Comparison of ENCODE assay signal across 7 mouse cellular contexts in genomic region chr6:136464121-136464621, GRCm38 (mm10). TPM values are rescaled to one million over a fixed set of nuclear protein-coding genes. Genes with fewer than 3 reads are reported as not detected.
A peak's percentile ranks its signal among the peaks of the same experiment; 100 is the strongest.
DNase-seq lines count a peak whose midpoint lies in the region; ATAC-seq and TF ChIP-seq lines count a peak whose summit lies in the region.

No protein-coding gene starts in this region.

- TF ChIP-seq POLR2A in spleen, adult 2 months (IDR thresholded peaks at IDR 0.05; ENCODE audit: low read depth, low read length), result peak; percentile 35; the same call in 1 of the 2 replicates

- H3K9ac ChIP-seq in embryonic facial prominence, embryonic 13.5 days, result no peak overlapping the region
- H3K9ac ChIP-seq in lung, postnatal 0 days (replicated peaks; ENCODE audit: low read depth), result no peak overlapping the region

- H3K9me3 ChIP-seq in embryonic facial prominence, embryonic 13.5 days, result no peaks in the 10 kb centered on the region
- H3K9me3 ChIP-seq in lung, postnatal 0 days (ENCODE audit: low read length), result no peaks in the 10 kb centered on the region

- H3K36me3 ChIP-seq in spleen, adult 2 months (ENCODE audit: control insufficient read depth, insufficient read depth, low read length), result no peaks in the 10 kb centered on the region
- H3K36me3 ChIP-seq in embryonic facial prominence, embryonic 13.5 days, result no peaks in the 10 kb centered on the region
- no peaks in the 10 kb centered on the region for H3K36me3 ChIP-seq in lung, postnatal 0 days (ENCODE audit: insufficient read depth, low read length)

- no peak for TF ChIP-seq CTCF in spleen, adult 2 months (IDR thresholded peaks at IDR 0.05; ENCODE audit: extremely low read depth, insufficient read depth, insufficient read length, insufficient replicate concordance)
- TF ChIP-seq CTCF in lung, postnatal 0 days (IDR thresholded peaks at IDR 0.05), result no peak

- 3% methylated on average over 12 of the region's 12 CpGs for WGBS in spleen, adult 2 months
- WGBS in embryonic facial prominence, embryonic 13.5 days, result 50% methylated on average over 12 of the region's 12 CpGs
- 45% methylated on average over 12 of the region's 12 CpGs for WGBS in lung, postnatal 0 days

- H3K4me1 ChIP-seq in spleen, adult 2 months (ENCODE audit: control insufficient read depth, insufficient read depth, insufficient read length), result peaks cover 21% of the 10 kb centered on the region; the same call in 1 of the 2 replicates
- peaks cover 37% of the 10 kb centered on the region for H3K4me1 ChIP-seq in embryonic facial prominence, embryonic 13.5 days
- peaks cover 4% of the 10 kb centered on the region; the same call in 1 of the 2 replicates for H3K4me1 ChIP-seq in lung, postnatal 0 days (ENCODE audit: insufficient read depth, low read depth, low read length)

- no peak overlapping the region for H3K4me2 ChIP-seq in embryonic facial prominence, embryonic 13.5 days
- H3K4me2 ChIP-seq in lung, postnatal 0 days (replicated peaks; ENCODE audit: low read depth, low read length), result no peak overlapping the region

- ATAC-seq in embryonic facial prominence, embryonic 13.5 days (ENCODE audit: insufficient number of reproducible peaks, insufficient read depth, low FRiP score, low TSS enrichment, low read depth), result no peak
- ATAC-seq in lung, postnatal 0 days, result no peak
- no peak for ATAC-seq in erythroid progenitor cell, adult 5-6 weeks (replicated peaks; ENCODE audit: low FRiP score, poor library complexity, severe bottlenecking)

- no peaks in the 10 kb centered on the region for H3K27me3 ChIP-seq in spleen, adult 2 months (ENCODE audit: control insufficient read depth, insufficient read depth, low read length)
- no peaks in the 10 kb centered on the region for H3K27me3 ChIP-seq in embryonic facial prominence, embryonic 13.5 days
- no peaks in the 10 kb centered on the region for H3K27me3 ChIP-seq in lung, postnatal 0 days (replicated peaks; ENCODE audit: insufficient read depth, low read length)

- no peak; the same call in 1 of the 2 replicates for TF ChIP-seq EP300 in lung, postnatal 0 days (IDR thresholded peaks at IDR 0.05)

- DNase-seq in spleen, adult 2 months (ENCODE audit: low read depth in 1 of 2, low spot score in 2 of 2), result peak; percentile 55 to 57
- DNase-seq in spleen, adult 12 weeks (ENCODE audit: low spot score), result no peak
- peak; percentile 61 for DNase-seq in kidney, adult 9 months
- peak; percentile 38 for DNase-seq in lung, postnatal 0 days (ENCODE audit: low spot score)
- DNase-seq in ovary, adult 18-20 months (ENCODE audit: low spot score), result no peak

- peak overlapping the region; percentile 93 for H3K27ac ChIP-seq in spleen, adult 2 months (ENCODE audit: insufficient read depth, low read length)
- peak overlapping the region; percentile 69 for H3K27ac ChIP-seq in embryonic facial prominence, embryonic 13.5 days
- H3K27ac ChIP-seq in lung, postnatal 0 days (ENCODE audit: low read length), result no peak overlapping the region

- H3K4me3 ChIP-seq in spleen, adult 2 months (ENCODE audit: extremely low read depth, insufficient read depth, insufficient read length), result peak overlapping the region; percentile 47; the same call in 1 of the 2 replicates
- H3K4me3 ChIP-seq in embryonic facial prominence, embryonic 13.5 days, result no peak overlapping the region
- H3K4me3 ChIP-seq in lung, postnatal 0 days (ENCODE audit: low read depth, low read length), result no peak overlapping the region

RNA-seq across cellular contexts. Expression of gene Atf7ip, which starts 41.8 kb away (rescaled TPM):
- polyA plus RNA-seq in spleen, adult 2 months (2012; rRNA removed), result 30.3 and 32.5 TPM in 2 replicates
- polyA plus RNA-seq in embryonic facial prominence, embryonic 13.5 days (2015; fragmentation: Nextera tagmentation; extraction: Ambion mirVana), result 39.0 and 56.3 TPM in 2 replicates
- polyA plus RNA-seq in lung, postnatal 0 days (2015; fragmentation: Nextera tagmentation; extraction: Ambion mirVana), result 13.9 and 14.9 TPM in 2 replicates
- 260 and 305 TPM in 2 replicates for total RNA-seq in erythroid progenitor cell, adult 5-6 weeks (2015; ENCODE audit: low replicate concordance)
- total RNA-seq in erythroid progenitor cell, adult 5-6 weeks (2017; ENCODE audit: low replicate concordance), result 311 and 332 TPM in 2 replicates

RNA-seq across cellular contexts. Expression of gene E330021D16Rik, which starts 48.8 kb away (rescaled TPM):
- 0.14 TPM in 1 of 2 replicates, not detected in the other for polyA plus RNA-seq in spleen, adult 2 months (2012; rRNA removed)
- polyA plus RNA-seq in embryonic facial prominence, embryonic 13.5 days (2015; fragmentation: Nextera tagmentation; extraction: Ambion mirVana), result not detected in 2 replicates
- polyA plus RNA-seq in lung, postnatal 0 days (2015; fragmentation: Nextera tagmentation; extraction: Ambion mirVana), result 0.11 and 0.12 TPM in 2 replicates
- total RNA-seq in erythroid progenitor cell, adult 5-6 weeks (2015; ENCODE audit: low replicate concordance), result not detected in 2 replicates
- total RNA-seq in erythroid progenitor cell, adult 5-6 weeks (2017; ENCODE audit: low replicate concordance), result not detected in 2 replicates

Comparison
In these comparisons a context has a peak if more than half of its experiments do, and no peak if none do; other contexts are left out.
1. DNase-seq: peak in spleen, adult 2 months (2 of 2), kidney, adult 9 months (single experiment) and lung, postnatal 0 days (single experiment); none in spleen, adult 12 weeks (single experiment) and ovary, adult 18-20 months (single experiment).